In the genomic region with DNA sequence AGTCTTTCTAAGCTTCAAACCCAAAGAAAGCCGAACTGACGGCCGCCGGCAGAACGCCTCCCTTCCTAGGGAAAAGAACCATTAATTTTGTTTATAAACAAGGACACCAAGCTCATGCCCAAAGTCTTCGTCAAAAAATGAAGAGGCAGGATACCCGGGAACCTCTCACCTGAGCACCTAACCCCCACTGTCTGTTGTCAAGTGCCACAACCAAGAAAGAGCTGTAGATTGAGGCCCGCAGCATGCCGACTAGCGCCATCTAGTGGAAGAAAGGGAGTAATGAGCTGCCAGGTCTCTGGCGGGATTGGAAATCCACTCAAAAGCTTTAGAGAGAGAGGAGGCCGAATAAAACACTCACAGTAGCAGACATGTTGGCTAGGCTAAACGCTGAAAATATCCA, we compare ENCODE assay signal across 8 mouse cellular contexts.
DNase-seq lines count a peak whose midpoint lies in the region; ATAC-seq and TF ChIP-seq lines count a peak whose summit lies in the region.

No protein-coding gene starts in this region.

- H3K36me3 ChIP-seq in forebrain, embryonic 11.5 days (ENCODE audit: control insufficient read depth, insufficient read depth, low read length): no peaks in the 10 kb centered on the region
- no peaks in the 10 kb centered on the region for H3K36me3 ChIP-seq in forebrain, embryonic 16.5 days (ENCODE audit: control insufficient read depth, insufficient read depth)
- H3K36me3 ChIP-seq in C2C12 (ENCODE audit: control insufficient read depth, insufficient read depth): no peaks in the 10 kb centered on the region
- no peaks in the 10 kb centered on the region for H3K36me3 ChIP-seq in stomach, postnatal 0 days (ENCODE audit: control insufficient read depth, insufficient read depth, low read length)

- H3K9ac ChIP-seq in forebrain, embryonic 11.5 days (ENCODE audit: low read length): no peak overlapping the region
- H3K9ac ChIP-seq in forebrain, embryonic 16.5 days (replicated peaks; ENCODE audit: low read depth, low read length): no peak overlapping the region
- no peak overlapping the region for H3K9ac ChIP-seq in stomach, postnatal 0 days (ENCODE audit: low read length)

- no peaks in the 10 kb centered on the region for H3K9me3 ChIP-seq in forebrain, embryonic 11.5 days (ENCODE audit: control insufficient read depth, low read length)
- no peaks in the 10 kb centered on the region; the same call in 1 of the 2 replicates for H3K9me3 ChIP-seq in forebrain, embryonic 16.5 days (ENCODE audit: control insufficient read depth, low read length)
- no peaks in the 10 kb centered on the region for H3K9me3 ChIP-seq in stomach, postnatal 0 days (ENCODE audit: control insufficient read depth, low read length)

- no peak overlapping the region for H3ac ChIP-seq in C2C12 (ENCODE audit: control insufficient read depth, insufficient read length, low read depth)

- no peaks in the 10 kb centered on the region for H3K79me3 ChIP-seq in C2C12 (ENCODE audit: low read depth)

- H3K4me3 ChIP-seq in forebrain, embryonic 11.5 days (ENCODE audit: low read depth, low read length): no peak overlapping the region
- no peak overlapping the region for H3K4me3 ChIP-seq in forebrain, embryonic 16.5 days (replicated peaks; ENCODE audit: low read length)
- no peak overlapping the region for H3K4me3 ChIP-seq in C2C12 (ENCODE audit: insufficient read depth, poor library complexity, severe bottlenecking)
- no peak overlapping the region for H3K4me3 ChIP-seq in bone marrow macrophage, adult 2 months (ENCODE audit: insufficient read depth, low read length)
- H3K4me3 ChIP-seq in embryonic fibroblast, embryonic 13.5 days (ENCODE audit: insufficient read depth, low read length): no peak overlapping the region
- no peak overlapping the region for H3K4me3 ChIP-seq in stomach, postnatal 0 days (ENCODE audit: low read depth, low read length)

- no peaks in the 10 kb centered on the region for H3K27me3 ChIP-seq in forebrain, embryonic 11.5 days (ENCODE audit: control insufficient read depth, insufficient read depth, low read length)
- H3K27me3 ChIP-seq in forebrain, embryonic 16.5 days (replicated peaks; ENCODE audit: control insufficient read depth, insufficient read depth, low read length): no peaks in the 10 kb centered on the region
- no peaks in the 10 kb centered on the region for H3K27me3 ChIP-seq in C2C12 (ENCODE audit: control insufficient read depth, insufficient read depth, insufficient read length)
- no peaks in the 10 kb centered on the region for H3K27me3 ChIP-seq in stomach, postnatal 0 days (ENCODE audit: control insufficient read depth, insufficient read depth, low read length)

- TF ChIP-seq EP300 in stomach, postnatal 0 days (optimal IDR thresholded peaks at IDR 0.05): no peak

- DNase-seq in forebrain, embryonic 11.5 days (ENCODE audit: low spot score): peak; percentile 76
- peak; percentile 66 to 73 for DNase-seq in kidney, postnatal 4 days
- DNase-seq in stomach, postnatal 0 days (ENCODE audit: low spot score): peak; percentile 43

- WGBS in forebrain, embryonic 11.5 days: 39% methylated on average over 13 of the region's 13 CpGs
- WGBS in forebrain, embryonic 16.5 days: 40% methylated on average over 13 of the region's 13 CpGs
- 39% methylated on average over 13 of the region's 13 CpGs for WGBS in stomach, postnatal 0 days

- no peak for ATAC-seq in forebrain, embryonic 11.5 days (replicated peaks; ENCODE audit: low FRiP score)
- no peak for ATAC-seq in forebrain, embryonic 16.5 days
- ATAC-seq in megakaryocyte progenitor cell, adult 5-6 weeks (replicated peaks; ENCODE audit: poor library complexity): peak; percentile 83
- ATAC-seq in stomach, postnatal 0 days (ENCODE audit: low FRiP score, low TSS enrichment): no peak

- no peak for TF ChIP-seq POLR2A in bone marrow macrophage, adult 2 months (IDR thresholded peaks at IDR 0.05; ENCODE audit: borderline replicate concordance, low read depth, low read length)
- no peak for TF ChIP-seq POLR2A in embryonic fibroblast, embryonic 13.5 days (IDR thresholded peaks at IDR 0.05; ENCODE audit: low read depth, low read length)

- no peaks in the 10 kb centered on the region for H3K4me1 ChIP-seq in forebrain, embryonic 11.5 days (replicated peaks; ENCODE audit: control insufficient read depth, insufficient read depth, low read length)
- no peaks in the 10 kb centered on the region for H3K4me1 ChIP-seq in forebrain, embryonic 16.5 days (replicated peaks; ENCODE audit: control insufficient read depth, insufficient read depth, low read length)
- peaks cover 4% of the 10 kb centered on the region for H3K4me1 ChIP-seq in bone marrow macrophage, adult 2 months (ENCODE audit: control insufficient read depth, insufficient read depth, low read length)
- H3K4me1 ChIP-seq in embryonic fibroblast, embryonic 13.5 days (ENCODE audit: control insufficient read depth, insufficient read depth, low read length): no peaks in the 10 kb centered on the region
- H3K4me1 ChIP-seq in stomach, postnatal 0 days (replicated peaks; ENCODE audit: control insufficient read depth, insufficient read depth): no peaks in the 10 kb centered on the region

- H3K79me2 ChIP-seq in C2C12 (ENCODE audit: control insufficient read depth, insufficient read depth): no peaks in the 10 kb centered on the region

- H3K27ac ChIP-seq in forebrain, embryonic 11.5 days (ENCODE audit: low read depth, low read length): no peak overlapping the region
- H3K27ac ChIP-seq in forebrain, embryonic 16.5 days (ENCODE audit: low read length): no peak overlapping the region
- H3K27ac ChIP-seq in bone marrow macrophage, adult 2 months (ENCODE audit: insufficient read depth, low read depth, low read length): no peak overlapping the region
- no peak overlapping the region for H3K27ac ChIP-seq in embryonic fibroblast, embryonic 13.5 days (ENCODE audit: insufficient read depth, low read length)
- no peak overlapping the region for H3K27ac ChIP-seq in stomach, postnatal 0 days (replicated peaks)

- peak; percentile 66 for TF ChIP-seq CTCF in C2C12 (IDR thresholded peaks at IDR 0.05; ENCODE audit: control insufficient read depth, insufficient read depth, insufficient read length)
- peak; percentile 93 for TF ChIP-seq CTCF in bone marrow macrophage, adult 2 months (IDR thresholded peaks at IDR 0.05; ENCODE audit: low read depth, low read length)
- TF ChIP-seq CTCF in embryonic fibroblast, embryonic 13.5 days (IDR thresholded peaks at IDR 0.05; ENCODE audit: borderline replicate concordance, insufficient read depth, low read length): peak; percentile 67; the same call in 1 of the 2 replicates
- peak; percentile 90 for TF ChIP-seq CTCF in stomach, postnatal 0 days (IDR thresholded peaks at IDR 0.05; ENCODE audit: low read depth)

- no peak overlapping the region for H3K4me2 ChIP-seq in forebrain, embryonic 11.5 days (ENCODE audit: low read depth, low read length, severe bottlenecking)
- no peak overlapping the region for H3K4me2 ChIP-seq in forebrain, embryonic 16.5 days (ENCODE audit: low read length)
- H3K4me2 ChIP-seq in stomach, postnatal 0 days (replicated peaks; ENCODE audit: low read depth): no peak overlapping the region

TF ChIP-seq in C2C12, 6 proteins besides CTCF, POLR2A, EP300 and RAD21:
- no peak for TF ChIP-seq MYOD1 (IDR thresholded peaks at IDR 0.05; ENCODE audit: control insufficient read depth, insufficient read length, low read depth)
- TF ChIP-seq MAX (IDR thresholded peaks at IDR 0.05): no peak
- TF ChIP-seq FOSL1 (IDR thresholded peaks at IDR 0.05; ENCODE audit: insufficient read depth, low read length, poor library complexity, severe bottlenecking): no peak
- no peak for TF ChIP-seq MYOG (IDR thresholded peaks at IDR 0.05; ENCODE audit: control insufficient read depth, extremely low read depth, insufficient read length)
